Mouse (Mus musculus) hindbrain, postnatal 0 days (tissue): ENCODE measurements around the gene Myom3. TPM values are rescaled to one million over a fixed set of nuclear protein-coding genes. Genes with fewer than 3 reads are reported as not detected.

ENCODE experiments used
- ATAC-seq: fragments of 200-750 bp; cut with Nextera tagmentation; 2 replicates; pipeline ENCODE4 v1.8.0; 2017; ENCODE audit warnings: mild to moderate bottlenecking, moderate TSS enrichment, moderate library complexity
- DNase-seq: peaks from one replicate; pipeline ENCODE4 v3.0.0-alpha.2; 2015; ENCODE audit warnings: low spot score
- H3K27ac ChIP-seq: fragments of 300-500 bp; sonication (generic); 2 replicates; pipeline ENCODE4 v1.5.1; 2014; ENCODE audit warnings: mild to moderate bottlenecking
- H3K27me3 ChIP-seq: fragments of 300-500 bp; sonication (generic); 2 replicates; pipeline ENCODE4 v1.6.1; 2014; ENCODE audit warnings: low read length, mixed read lengths; ENCODE audit not compliant: insufficient read depth
- H3K36me3 ChIP-seq: fragments of 300-500 bp; sonication (generic); 2 replicates; pipeline ENCODE4 v1.6.1; 2014; ENCODE audit warnings: low read length, mixed read lengths; ENCODE audit not compliant: insufficient read depth
- H3K4me1 ChIP-seq: fragments of 300-500 bp; sonication (generic); 2 replicates; pipeline ENCODE4 v1.6.1; 2014; ENCODE audit warnings: antibody characterized with exemption, low read length, mixed read lengths; ENCODE audit not compliant: insufficient read depth
- H3K4me2 ChIP-seq: fragments of 300-500 bp; sonication (generic); 2 replicates; pipeline ENCODE4 v1.6.1; 2014; ENCODE audit warnings: low read depth, mild to moderate bottlenecking, low read length, moderate library complexity, mixed read lengths
- H3K4me3 ChIP-seq: fragments of 300-500 bp; sonication (generic); 2 replicates; pipeline ENCODE4 v1.5.1; 2014; ENCODE audit warnings: low read length
- H3K9ac ChIP-seq: fragments of 300-500 bp; sonication (generic); replicated peaks from 2 replicates; pipeline ENCODE4 v1.6.1; 2014; ENCODE audit warnings: mild to moderate bottlenecking, low read length, moderate library complexity, mixed read lengths
- H3K9me3 ChIP-seq: fragments of 300-500 bp; sonication (generic); 2 replicates; pipeline ENCODE4 v1.6.1; 2016; ENCODE audit warnings: low read length, mixed read lengths
- CTCF ChIP-seq: IDR thresholded peaks from 2 replicates; pipeline ENCODE4 v1.5.1; 2016; ENCODE audit warnings: antibody characterized with exemption, control low read depth, low read depth
- WGBS: fragments of 180-500 bp; shearing (Covaris S2); extraction: QIAGEN DNeasy Blood & Tissue Kit; methylation state at CpG from one replicate; pipeline ENCODE4 v1.1.7; 2014; 5-methylcytosine and 5-hydroxymethylcytosine counted together
- polyA plus RNA-seq: library from polyadenylated mRNA; unstranded; fragments of >200 nt; fragmentation: Nextera tagmentation; extraction: Ambion mirVana; gene quantifications from 2 replicates; pipeline ENCODE4 v1.2.1, GENCODE M21; 2015
- total RNA-seq: library from RNA; depleted of rRNA; stranded (reverse); fragments of >200 nt; gene quantifications from 2 replicates; pipeline ENCODE4 v1.2.3, GENCODE M21; 2014

Gene Myom3
- total and polyA plus RNA-seq, 2 experiments from 2014 or later, result 0.58 to 1.4 TPM

GRCm38 (mm10) chr4:135730204-135730603 is 29.3 kb upstream of the Myom3 start:
- ATAC-seq, result peak; percentile 58; the same call in 1 of the 2 replicates
- Histone ChIP-seq H3K27ac (no peak overlapping the region), H3K4me3 (no peak overlapping the region), H3K27me3 (no peaks in the 10 kb centered on the region), H3K9ac (no peak overlapping the region), H3K4me1 (no peaks in the 10 kb centered on the region), H3K36me3 (no peaks in the 10 kb centered on the region), H3K4me2 (no peak overlapping the region), H3K9me3 (no peaks in the 10 kb centered on the region)
- peak; percentile 43 for DNase-seq
- WGBS, result 52% methylated on average over 9 of the region's 9 CpGs
- TF ChIP-seq CTCF, result no peak

GRCm38 (mm10) chr4:135730951-135731350 is 28.6 kb upstream of the Myom3 start:
- Histone ChIP-seq H3K4me2 (no peak overlapping the region), H3K27me3 (no peaks in the 10 kb centered on the region), H3K27ac (no peak overlapping the region), H3K9me3 (no peaks in the 10 kb centered on the region), H3K4me1 (no peaks in the 10 kb centered on the region), H3K36me3 (no peaks in the 10 kb centered on the region), H3K4me3 (no peak overlapping the region), H3K9ac (no peak overlapping the region)
- no peak for TF ChIP-seq CTCF
- DNase-seq (no peak), ATAC-seq (no peak)
- 57% methylated on average over 8 of the region's 8 CpGs for WGBS

GRCm38 (mm10) chr4:135733901-135734300 is 25.6 kb upstream of the Myom3 start:
- H3K27me3 ChIP-seq, result no peaks in the 10 kb centered on the region
- no peaks in the 10 kb centered on the region for H3K36me3 ChIP-seq
- ATAC-seq, result no peak
- WGBS, result 95% methylated on average over 14 of the region's 14 CpGs
- no peak overlapping the region for H3K4me3 ChIP-seq
- no peak overlapping the region for H3K4me2 ChIP-seq
- H3K9ac ChIP-seq, result no peak overlapping the region
- no peak for DNase-seq
- no peaks in the 10 kb centered on the region for H3K9me3 ChIP-seq
- no peak overlapping the region for H3K27ac ChIP-seq
- no peaks in the 10 kb centered on the region for H3K4me1 ChIP-seq
- no peak for TF ChIP-seq CTCF

GRCm38 (mm10) chr4:135736903-135737302 is 22.6 kb upstream of the Myom3 start:
- ATAC-seq (no peak), DNase-seq (no peak)
- H3K4me3 ChIP-seq, result no peak overlapping the region
- H3K9ac ChIP-seq, result no peak overlapping the region
- no peak overlapping the region for H3K27ac ChIP-seq
- no peaks in the 10 kb centered on the region for H3K9me3 ChIP-seq
- H3K36me3 ChIP-seq, result no peaks in the 10 kb centered on the region
- no peak overlapping the region for H3K4me2 ChIP-seq
- TF ChIP-seq CTCF, result no peak
- H3K27me3 ChIP-seq, result no peaks in the 10 kb centered on the region
- WGBS, result 79% methylated on average over 3 of the region's 3 CpGs
- no peaks in the 10 kb centered on the region for H3K4me1 ChIP-seq

- H3K4me2 ChIP-seq, result no peak overlapping the region
- DNase-seq (no peak), ATAC-seq (no peak)
- TF ChIP-seq CTCF, result no peak
- H3K27me3 ChIP-seq, result no peaks in the 10 kb centered on the region
- no peaks in the 10 kb centered on the region for H3K36me3 ChIP-seq
- WGBS, result 63% methylated on average over 5 of the region's 5 CpGs
- H3K4me1 ChIP-seq, result no peaks in the 10 kb centered on the region
- H3K4me3 ChIP-seq, result no peak overlapping the region
- no peak overlapping the region for H3K27ac ChIP-seq
- H3K9ac ChIP-seq, result no peak overlapping the region
- H3K9me3 ChIP-seq, result no peaks in the 10 kb centered on the region
These were observed 21.3 kb upstream of the Myom3 start for GRCm38 (mm10) chr4:135738237-135738636.

GRCm38 (mm10) chr4:135739148-135739547 is 20.4 kb upstream of the Myom3 start:
- TF ChIP-seq CTCF, result no peak
- DNase-seq (no peak), ATAC-seq (no peak)
- Histone ChIP-seq H3K4me2 (no peak overlapping the region), H3K9ac (no peak overlapping the region), H3K4me1 (no peaks in the 10 kb centered on the region), H3K4me3 (no peak overlapping the region), H3K36me3 (no peaks in the 10 kb centered on the region), H3K27me3 (no peaks in the 10 kb centered on the region), H3K27ac (no peak overlapping the region), H3K9me3 (no peaks in the 10 kb centered on the region)
- WGBS, result 80% methylated on average over 7 of the region's 7 CpGs

- no peak overlapping the region for H3K4me3 ChIP-seq
- no peak overlapping the region for H3K9ac ChIP-seq
- DNase-seq (no peak), ATAC-seq (no peak)
- WGBS, result 92% methylated on average over 14 of the region's 14 CpGs
- H3K27me3 ChIP-seq, result no peaks in the 10 kb centered on the region
- H3K4me2 ChIP-seq, result no peak overlapping the region
- no peaks in the 10 kb centered on the region for H3K9me3 ChIP-seq
- no peak for TF ChIP-seq CTCF
- no peaks in the 10 kb centered on the region for H3K36me3 ChIP-seq
- H3K4me1 ChIP-seq, result no peaks in the 10 kb centered on the region
- no peak overlapping the region for H3K27ac ChIP-seq
These were observed 19.8 kb upstream of the Myom3 start for GRCm38 (mm10) chr4:135739672-135740071.
